Mouse (Mus musculus) CH12.LX (cell line): ENCODE data around the gene Depp1. TPM values are rescaled to one million over a fixed set of nuclear protein-coding genes. Genes with fewer than 3 reads are reported as not detected.

Source experiments
- DNase-seq: peaks from one replicate; pipeline ENCODE4 v3.0.0-alpha.2; 2013; ENCODE audit errors: extremely low read depth
- H3K27ac ChIP-seq: 2 replicates; pipeline ENCODE4 v1.5.1; 2012; ENCODE audit warnings: low read depth, mild to moderate bottlenecking, control low read depth, moderate library complexity; ENCODE audit not compliant: insufficient read depth
- H3K27me3 ChIP-seq: replicated peaks from 2 replicates; pipeline ENCODE3; 2012; ENCODE audit warnings: inconsistent platforms
- H3K36me3 ChIP-seq, 2 experiments: replicated peaks in 1 of 2; 2 replicates each; pipeline versions ENCODE3 to v1.6.1; 2012; ENCODE audit warnings: inconsistent platforms in 1 of 2, low read length in 1 of 2, mild to moderate bottlenecking in 1 of 2, mixed read lengths in 1 of 2, moderate library complexity in 1 of 2; ENCODE audit not compliant: control insufficient read depth in 1 of 2, insufficient read depth in 1 of 2
- H3K4me1 ChIP-seq, 2 experiments: 2 replicates each; pipeline ENCODE4 v1.6.1; 2012; ENCODE audit warnings: inconsistent platforms in 1 of 2, moderate library complexity in 1 of 2; ENCODE audit not compliant: insufficient read depth in 2 of 2, control insufficient read depth in 1 of 2
- H3K4me2 ChIP-seq: 2 replicates; pipeline ENCODE4 v1.6.1; 2012; ENCODE audit warnings: low read depth, mild to moderate bottlenecking, control low read depth; ENCODE audit not compliant: poor library complexity, insufficient read depth, severe bottlenecking
- H3K4me3 ChIP-seq, 3 experiments: fragments of 150-350 bp in 1 of 3; sonication (generic) in 1 of 3; replicated peaks in 1 of 3; 2 replicates each; pipeline versions ENCODE3 to v1.5.1; 2011 to 2012; ENCODE audit warnings: low read depth in 2 of 3, low read length in 2 of 3, mild to moderate bottlenecking in 2 of 3, moderate library complexity in 2 of 3, control low read depth in 1 of 3, improper control_type of control experiment in 1 of 3, inconsistent platforms in 1 of 3, mixed read lengths in 1 of 3; ENCODE audit not compliant: poor library complexity in 1 of 3
- H3K79me2 ChIP-seq: replicated peaks from 2 replicates; pipeline ENCODE4 v1.6.1; 2012; ENCODE audit warnings: mild to moderate bottlenecking, moderate library complexity; ENCODE audit not compliant: control insufficient read depth, poor library complexity, insufficient read depth, severe bottlenecking; ENCODE audit errors: extremely low read depth
- H3K9ac ChIP-seq: 2 replicates; pipeline ENCODE4 v1.6.1; 2012; ENCODE audit warnings: low read depth, mild to moderate bottlenecking, control low read depth, moderate library complexity; ENCODE audit not compliant: insufficient read depth
- H3K9me3 ChIP-seq: replicated peaks from 2 replicates; pipeline ENCODE3; 2012; ENCODE audit warnings: low read length, inconsistent platforms, mixed read lengths
- BHLHE40 ChIP-seq: IDR thresholded peaks from 2 replicates; pipeline ENCODE4 v1.6.1; 2011; ENCODE audit warnings: mild to moderate bottlenecking, low read depth, low read length, improper control_type of control experiment
- CHD1 ChIP-seq: IDR thresholded peaks from 2 replicates; pipeline ENCODE4 v1.6.1; 2012; ENCODE audit warnings: low read depth, low read length, improper control_type of control experiment, inconsistent platforms
- CHD2 ChIP-seq: IDR thresholded peaks from 2 replicates; pipeline ENCODE4 v1.6.1; 2011; ENCODE audit warnings: low read length, improper control_type of control experiment
- CTCF ChIP-seq, 2 experiments: IDR thresholded peaks in 1 of 2; conservative IDR thresholded peaks in 1 of 2; 2 replicates each; pipeline ENCODE4 v1.5.1; 2011 to 2012; ENCODE audit warnings: low read depth in 2 of 2, low read length in 2 of 2, improper control_type of control experiment in 1 of 2, inconsistent platforms in 1 of 2, mild to moderate bottlenecking in 1 of 2, moderate library complexity in 1 of 2
- E2F4 ChIP-seq: IDR thresholded peaks from 2 replicates; pipeline ENCODE4 v1.6.1; 2011; ENCODE audit warnings: low read depth, low read length, improper control_type of control experiment; ENCODE audit not compliant: insufficient replicate concordance
- ELF1 ChIP-seq: IDR thresholded peaks from 2 replicates; pipeline ENCODE4 v1.6.1; 2014; ENCODE audit warnings: low read depth, mild to moderate bottlenecking, inconsistent platforms, low read length, improper control_type of control experiment
- EP300 ChIP-seq: IDR thresholded peaks from 2 replicates; pipeline ENCODE4 v1.6.1; 2011; ENCODE audit warnings: low read length, improper control_type of control experiment
- ETS1 ChIP-seq: conservative IDR thresholded peaks from 2 replicates; pipeline ENCODE4 v1.6.1; 2012; ENCODE audit warnings: low read depth, mild to moderate bottlenecking, inconsistent platforms, low read length, improper control_type of control experiment, moderate library complexity
- GABPA ChIP-seq: IDR thresholded peaks from 2 replicates; pipeline ENCODE4 v1.6.1; 2012; ENCODE audit warnings: low read depth, low read length, improper control_type of control experiment, inconsistent platforms; ENCODE audit not compliant: insufficient replicate concordance
- HCFC1 ChIP-seq: IDR thresholded peaks from 2 replicates; pipeline ENCODE4 v1.6.1; 2012; ENCODE audit warnings: low read depth, mild to moderate bottlenecking, inconsistent platforms, low read length, improper control_type of control experiment
- IRF4 ChIP-seq: IDR thresholded peaks from 2 replicates; pipeline ENCODE4 v1.6.1; 2014; ENCODE audit warnings: low read depth, mild to moderate bottlenecking, inconsistent platforms, low read length, improper control_type of control experiment
- JUN ChIP-seq: IDR thresholded peaks from 2 replicates; pipeline ENCODE4 v1.6.1; 2011; ENCODE audit warnings: low read depth, mild to moderate bottlenecking, low read length, improper control_type of control experiment, moderate library complexity; ENCODE audit not compliant: insufficient read depth
- JUND ChIP-seq: conservative IDR thresholded peaks from 2 replicates; pipeline ENCODE4 v1.6.1; 2011; ENCODE audit warnings: low read depth, low read length, improper control_type of control experiment
- KAT2A ChIP-seq: IDR thresholded peaks from 2 replicates; pipeline ENCODE4 v1.6.1; 2012; ENCODE audit warnings: low read length, improper control_type of control experiment, inconsistent platforms; ENCODE audit not compliant: insufficient replicate concordance
- MAFK ChIP-seq: IDR thresholded peaks from 2 replicates; pipeline ENCODE4 v1.6.1; 2011; ENCODE audit warnings: low read length, improper control_type of control experiment; ENCODE audit not compliant: insufficient replicate concordance
- MAX ChIP-seq: IDR thresholded peaks from 2 replicates; pipeline ENCODE4 v1.6.1; 2011; ENCODE audit warnings: low read length, improper control_type of control experiment
- MAZ ChIP-seq: IDR thresholded peaks from 2 replicates; pipeline ENCODE4 v1.6.1; 2012; ENCODE audit warnings: low read depth, mild to moderate bottlenecking, inconsistent platforms, low read length, improper control_type of control experiment, moderate library complexity
- MEF2A ChIP-seq: IDR thresholded peaks from 2 replicates; pipeline ENCODE4 v1.6.1; 2014; ENCODE audit warnings: low read depth, mild to moderate bottlenecking, inconsistent platforms, low read length, improper control_type of control experiment, borderline replicate concordance
- MXI1 ChIP-seq: IDR thresholded peaks from 2 replicates; pipeline ENCODE4 v1.6.1; 2011; ENCODE audit warnings: mild to moderate bottlenecking, low read depth, low read length, improper control_type of control experiment
- MYC ChIP-seq: IDR thresholded peaks from 2 replicates; pipeline ENCODE4 v1.6.1; 2011; ENCODE audit warnings: low read depth, mild to moderate bottlenecking, improper control_type of control experiment, low read length
- NELFE ChIP-seq: IDR thresholded peaks from 2 replicates; pipeline ENCODE4 v1.6.1; 2011; ENCODE audit warnings: low read depth, low read length, improper control_type of control experiment
- NRF1 ChIP-seq: IDR thresholded peaks from 2 replicates; pipeline ENCODE4 v1.6.1; 2014; ENCODE audit warnings: low read depth, mild to moderate bottlenecking, inconsistent platforms, low read length, improper control_type of control experiment, moderate library complexity
- PAX5 ChIP-seq: IDR thresholded peaks from 2 replicates; pipeline ENCODE4 v1.6.1; 2012; ENCODE audit warnings: low read length, inconsistent platforms, mixed read lengths
- POLR2A ChIP-seq: IDR thresholded peaks from 2 replicates; pipeline ENCODE4 v1.6.1; 2011; ENCODE audit warnings: low read depth, mild to moderate bottlenecking, improper control_type of control experiment, low read length
- POLR2AphosphoS2 ChIP-seq: IDR thresholded peaks from 2 replicates; pipeline ENCODE4 v1.6.1; 2011; ENCODE audit warnings: low read depth, low read length, improper control_type of control experiment
- RAD21 ChIP-seq: IDR thresholded peaks from 2 replicates; pipeline ENCODE4 v1.6.1; 2011; ENCODE audit warnings: low read depth, mild to moderate bottlenecking, low read length, improper control_type of control experiment, moderate library complexity
- RCOR1 ChIP-seq: conservative IDR thresholded peaks from 2 replicates; pipeline ENCODE4 v1.6.1; 2012; ENCODE audit warnings: low read depth, mild to moderate bottlenecking, inconsistent platforms, low read length, improper control_type of control experiment
- SIN3A ChIP-seq: IDR thresholded peaks from 2 replicates; pipeline ENCODE4 v1.6.1; 2012; ENCODE audit warnings: low read length, improper control_type of control experiment, inconsistent platforms
- SMC3 ChIP-seq: IDR thresholded peaks from 2 replicates; pipeline ENCODE4 v1.6.1; 2011; ENCODE audit warnings: low read depth, low read length, improper control_type of control experiment
- TBP ChIP-seq: conservative IDR thresholded peaks from 2 replicates; pipeline ENCODE4 v1.6.1; 2011; ENCODE audit warnings: low read depth, low read length, improper control_type of control experiment
- TCF12 ChIP-seq: IDR thresholded peaks from 2 replicates; pipeline ENCODE4 v1.6.1; 2014; ENCODE audit warnings: low read depth, mild to moderate bottlenecking, inconsistent platforms, low read length, improper control_type of control experiment
- UBTF ChIP-seq: IDR thresholded peaks from 2 replicates; pipeline ENCODE4 v1.6.1; 2012; ENCODE audit warnings: low read depth, mild to moderate bottlenecking, inconsistent platforms, low read length, improper control_type of control experiment, moderate library complexity
- USF1 ChIP-seq: IDR thresholded peaks from 2 replicates; pipeline ENCODE4 v1.6.1; 2014; ENCODE audit warnings: low read depth, mild to moderate bottlenecking, inconsistent platforms, low read length, improper control_type of control experiment
- USF2 ChIP-seq: conservative IDR thresholded peaks from 2 replicates; pipeline ENCODE4 v1.6.1; 2011; ENCODE audit warnings: low read depth, low read length, improper control_type of control experiment
- ZC3H11A ChIP-seq: IDR thresholded peaks from 2 replicates; pipeline ENCODE4 v1.6.1; 2012; ENCODE audit warnings: low read depth, mild to moderate bottlenecking, inconsistent platforms, low read length, improper control_type of control experiment
- ZKSCAN1 ChIP-seq: IDR thresholded peaks from 2 replicates; pipeline ENCODE4 v1.6.1; 2012; ENCODE audit warnings: low read depth, inconsistent platforms, low read length, improper control_type of control experiment, borderline replicate concordance
- ZMIZ1 ChIP-seq: IDR thresholded peaks from 2 replicates; pipeline ENCODE4 v1.6.1; 2012; ENCODE audit warnings: low read depth, mild to moderate bottlenecking, inconsistent platforms, low read length, improper control_type of control experiment
- ZNF384 ChIP-seq: IDR thresholded peaks from 2 replicates; pipeline ENCODE4 v1.6.1; 2012; ENCODE audit warnings: low read depth, low read length, improper control_type of control experiment, inconsistent platforms
- dilution Hi-C: fragments of 300-500 bp; cut with MboI; formaldehyde crosslinking; loops from 2 replicates; pipeline ENCODE4 v1.14.3; 2020; ENCODE audit warnings: low sequenced_read_pairs; ENCODE audit not compliant: extremely low pct_unique_long_range_greater_than_20kb, extremely low pct_ligation_motif_present
- in situ Hi-C: fragments of 300-500 bp; cut with MboI; formaldehyde crosslinking; loops from 3 replicates; pipeline ENCODE4 v1.14.3; 2019; ENCODE audit warnings: low sequenced_read_pairs, low pct_ligation_motif_present, low pct_unique_long_range_greater_than_20kb, mixed read lengths
- polyA plus RNA-seq: library from polyadenylated mRNA; unstranded; fragments of >175 nt; gene quantifications from 2 replicates; pipeline ENCODE4 v1.2.1, GENCODE M21; 2012; ENCODE audit warnings: low read depth; ENCODE audit not compliant: insufficient read length
- total RNA-seq, 2 experiments: library from RNA; depleted of rRNA; stranded (reverse); fragments of 300-350 nt in 1 of 2; fragments of >200 nt in 1 of 2; gene quantifications; 2 replicates each; pipeline ENCODE4 v1.2.3; 2012 to 2014

Depp1 gene
- total and polyA plus RNA-seq, 3 experiments, result 0.13 to 0.47 TPM; not detected in 1

DNA sequence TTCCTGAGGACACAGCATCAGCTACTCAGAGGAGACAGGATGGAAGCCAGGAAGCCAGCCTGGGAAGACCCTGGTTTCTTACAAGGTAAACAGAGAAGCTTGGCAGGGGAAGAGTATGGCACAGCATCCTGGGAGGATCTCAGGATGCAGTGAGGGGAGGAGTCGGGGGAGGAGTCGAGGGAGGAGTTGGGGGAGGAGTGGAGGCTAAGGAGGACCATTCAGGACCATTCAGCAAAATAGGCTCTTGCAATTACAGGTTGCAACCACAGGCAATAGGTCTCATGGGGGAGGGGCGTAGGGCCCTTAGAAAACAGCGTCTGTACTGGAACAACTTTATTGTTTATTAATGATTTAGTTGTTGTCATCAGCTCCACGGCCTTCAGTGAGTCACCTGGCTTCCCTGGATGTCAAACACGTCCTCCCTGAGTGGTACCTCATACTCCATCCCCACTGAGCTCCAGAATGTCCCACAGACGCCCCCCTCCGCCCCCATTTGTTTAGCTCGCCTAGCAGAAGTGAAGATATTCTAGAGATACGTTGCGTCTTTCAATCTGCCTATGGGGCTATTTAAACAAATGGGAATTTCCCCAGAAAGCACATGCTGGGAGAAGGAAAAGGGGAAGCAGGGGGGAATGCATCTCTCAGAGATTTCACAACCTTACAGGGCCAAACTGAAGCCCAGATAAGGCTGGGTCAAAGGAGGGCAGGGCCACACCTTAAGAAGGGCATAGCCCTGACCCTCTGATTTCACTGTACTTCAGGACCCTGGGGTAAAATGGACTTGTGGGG, 18.5 kb downstream of the Depp1 start:
- Histone ChIP-seq H3K4me1 (peaks cover 31 to 73% of the 10 kb centered on the region in 2 experiments), H3K27ac (peak overlapping the region; percentile 94), H3K36me3 (peaks cover 15 to 37% of the 10 kb centered on the region in 2 experiments), H3K4me3 (peak overlapping the region in 2 of 3 experiments; percentile 2 to 17), H3K4me2 (peak overlapping the region; percentile 89), H3K27me3 (no peaks in the 10 kb centered on the region), H3K9me3 (no peaks in the 10 kb centered on the region), H3K9ac (peak overlapping the region; percentile 83), H3K79me2 (peaks cover 73% of the 10 kb centered on the region)
- dilution Hi-C loops (no loop called here), in situ Hi-C loops (no loop called here)
- DNase-seq, result peak; percentile 85
- TF ChIP-seq ZNF384 (no peak), ZMIZ1 (no peak), POLR2A (no peak), MAFK (peak; percentile 32; the same call in 1 of the 2 replicates), JUND (no peak), CTCF (conservative IDR thresholded peaks at IDR 0.05 in 1 of 2, IDR thresholded peaks at IDR 0.05 in 1 of 2; ENCODE audit: low read depth in 2 of 2, low read length in 2 of 2) (no peak), NELFE (0 out of 2 replicates have a peak, but pooled peaks have one; percentile 18), E2F4 (no peak), MYC (peak; percentile 81), JUN (no peak), IRF4 (peak; percentile 5), ELF1 (no peak), UBTF (no peak), EP300 (peak; percentile 41; the same call in 1 of the 2 replicates), RCOR1 (no peak), HCFC1 (no peak), TBP (no peak), MEF2A (peak; percentile 36; the same call in 1 of the 2 replicates), GABPA (no peak), ZKSCAN1 (no peak), USF2 (no peak), SMC3 (0 out of 2 replicates have a peak, but pooled peaks have one; percentile 1), USF1 (no peak), MAX (0 out of 2 replicates have a peak, but pooled peaks have one; percentile 11), CHD1 (0 out of 2 replicates have a peak, but pooled peaks have one; percentile 3), RAD21 (no peak), PAX5 (no peak), CHD2 (peak; percentile 80), BHLHE40 (peak; percentile 43; the same call in 1 of the 2 replicates), MXI1 (peak; percentile 43; the same call in 1 of the 2 replicates), ETS1 (no peak; the same call in 1 of the 2 replicates), TCF12 (no peak), POLR2AphosphoS2 (no peak), ZC3H11A (no peak), KAT2A (no peak), MAZ (no peak), NRF1 (no peak), SIN3A (peak; percentile 59)
